19 mouse cellular contexts compared by ENCODE assay signal in the genomic region with DNA sequence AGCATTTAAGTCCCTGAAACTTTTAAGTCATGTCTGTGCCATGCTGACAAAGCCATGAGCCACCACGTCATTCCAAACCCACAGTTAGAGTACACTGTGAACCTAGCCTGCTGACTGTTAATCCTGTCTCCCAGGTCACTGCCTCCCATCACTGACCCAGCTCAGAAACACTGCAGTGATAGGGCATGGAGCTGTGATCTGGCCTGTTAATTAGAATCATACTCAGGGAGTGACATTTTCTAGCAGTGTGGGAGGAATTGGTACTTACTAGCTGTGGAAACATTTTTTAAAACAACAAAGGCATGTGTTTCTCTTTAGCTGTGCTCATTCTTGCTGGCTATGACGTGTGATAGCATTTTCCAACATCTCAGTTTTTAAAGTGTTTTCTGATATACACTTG. TPM values are rescaled to one million over a fixed set of nuclear protein-coding genes. Genes with fewer than 3 reads are reported as not detected.
DNase-seq lines count a peak whose midpoint lies in the region; ATAC-seq and TF ChIP-seq lines count a peak whose summit lies in the region.
"Had no signal": no experiment of that assay in that cellular context is flagged by ENCODE, and none has a peak within 500 bp of the region (broad histone marks: within the 10 kb centered on the region; RNA-seq: fewer than 3 reads in every experiment).

No protein-coding gene starts in this region.

- WGBS in heart, adult 2 months: 66% methylated on average over 2 of the region's 2 CpGs
- 51% methylated on average over 2 of the region's 2 CpGs for WGBS in kidney, embryonic 15.5 days
- 48% methylated on average over 2 of the region's 2 CpGs for WGBS in limb, embryonic 14.5 days

- ATAC-seq in kidney, embryonic 15.5 days (replicated peaks; ENCODE audit: low FRiP score): no peak
- no peak; the same call in 1 of the 2 replicates for ATAC-seq in limb, embryonic 14.5 days (ENCODE audit: low FRiP score, low read depth)
- ATAC-seq: forebrain, embryonic 13.5 days; midbrain, embryonic 13.5 days; Patski had no signal

- TF ChIP-seq POLR2A in heart, adult 2 months (IDR thresholded peaks at IDR 0.05; ENCODE audit: insufficient read depth, low read depth, low read length): no peak
- TF ChIP-seq POLR2A in cortical plate, adult 2 months (IDR thresholded peaks at IDR 0.05; ENCODE audit: extremely low read depth, insufficient read depth, low read length): no peak
- TF ChIP-seq POLR2A in limb, embryonic 14.5 days (IDR thresholded peaks at IDR 0.05; ENCODE audit: borderline replicate concordance, extremely low read depth, insufficient read depth, insufficient read length): no peak

- H3K4me2 ChIP-seq in kidney, embryonic 15.5 days: no peak overlapping the region
- H3K4me2 ChIP-seq in limb, embryonic 14.5 days (replicated peaks; ENCODE audit: low read depth, low read length, severe bottlenecking): no peak overlapping the region
- H3K4me2 ChIP-seq: forebrain, embryonic 13.5 days; hindbrain, embryonic 12.5 days; liver, embryonic 11.5 days; midbrain, embryonic 13.5 days; neural tube, embryonic 13.5 days; stomach, embryonic 15.5 days had no signal

- no peaks in the 10 kb centered on the region for H3K27me3 ChIP-seq in heart, adult 2 months (ENCODE audit: control insufficient read depth, insufficient read depth, low read length)
- H3K27me3 ChIP-seq in kidney, embryonic 15.5 days: no peaks in the 10 kb centered on the region
- H3K27me3 ChIP-seq in limb, embryonic 14.5 days (ENCODE audit: control insufficient read depth, insufficient read depth, low read length): no peaks in the 10 kb centered on the region
- H3K27me3 ChIP-seq: forebrain, embryonic 13.5 days; hindbrain, embryonic 12.5 days; midbrain, embryonic 13.5 days; neural tube, embryonic 13.5 days; Patski; stomach, embryonic 15.5 days had no signal

- TF ChIP-seq CTCF in heart, adult 2 months (IDR thresholded peaks at IDR 0.05): no peak
- no peak for TF ChIP-seq CTCF in cortical plate, adult 2 months (IDR thresholded peaks at IDR 0.05; ENCODE audit: extremely low read depth, insufficient read depth, low read length)

- H3K27ac ChIP-seq in heart, adult 2 months: peak overlapping the region; percentile 59
- H3K27ac ChIP-seq in kidney, embryonic 15.5 days: peak overlapping the region; percentile 28; the same call in 1 of the 2 replicates
- H3K27ac ChIP-seq in cortical plate, adult 2 months (ENCODE audit: insufficient read depth, low read length): peak overlapping the region; percentile 5; the same call in 1 of the 2 replicates
- H3K27ac ChIP-seq in limb, embryonic 14.5 days (replicated peaks; ENCODE audit: low read depth, low read length): 0 out of 2 replicates have a peak overlapping the region, but pooled peaks have one; percentile 6
- H3K27ac ChIP-seq: forebrain, embryonic 13.5 days; hindbrain, embryonic 12.5 days; midbrain, embryonic 13.5 days; neural tube, embryonic 13.5 days; stomach, embryonic 15.5 days had no signal

- DNase-seq in heart, adult 2 months: no peak
- DNase-seq in heart, postnatal 36 days: no peak
- no peak for DNase-seq in kidney, adult 18-20 months
- no peak for DNase-seq in limb, embryonic 14.5 days (ENCODE audit: low spot score)
- DNase-seq in c-Kit-positive CD71-positive TER-119-positive erythroid progenitor cells, embryonic 14.5 days (ENCODE audit: low spot score): no peak
- no peak for DNase-seq in frontal cortex, postnatal 10 days (ENCODE audit: low spot score in 2 of 2)
- DNase-seq: adrenal gland, adult 8-10 months; lung, adult 18-20 months; lung, postnatal 14 days; thymus, adult 18-20 months had no signal

- no peak overlapping the region for H3K4me3 ChIP-seq in heart, adult 2 months
- H3K4me3 ChIP-seq in kidney, embryonic 15.5 days (replicated peaks): no peak overlapping the region
- H3K4me3 ChIP-seq in cortical plate, adult 2 months (ENCODE audit: insufficient read depth, low read length): no peak overlapping the region
- no peak overlapping the region for H3K4me3 ChIP-seq in limb, embryonic 14.5 days (replicated peaks; ENCODE audit: low read length)
- H3K4me3 ChIP-seq: forebrain, embryonic 13.5 days; hindbrain, embryonic 12.5 days; midbrain, embryonic 13.5 days; neural tube, embryonic 13.5 days; stomach, embryonic 15.5 days had no signal

- intact Hi-C loops in heart, adult 2 months (cut with DNase I): no loop called here
- intact Hi-C loops in heart, postnatal 36 days (cut with DNase I): no loop called here

- peaks cover 15% of the 10 kb centered on the region for H3K36me3 ChIP-seq in heart, adult 2 months (ENCODE audit: control insufficient read depth, insufficient read depth, low read length)
- H3K36me3 ChIP-seq in kidney, embryonic 15.5 days: no peaks in the 10 kb centered on the region
- H3K36me3 ChIP-seq in limb, embryonic 14.5 days (ENCODE audit: control insufficient read depth, insufficient read depth, low read length): no peaks in the 10 kb centered on the region
- H3K36me3 ChIP-seq: hindbrain, embryonic 12.5 days; midbrain, embryonic 13.5 days; neural tube, embryonic 13.5 days; stomach, embryonic 15.5 days had no signal

- no peak for TF ChIP-seq EP300 in heart, adult 2 months (IDR thresholded peaks at IDR 0.05; ENCODE audit: insufficient read depth, low read depth, low read length)

- H3K4me1 ChIP-seq in heart, adult 2 months (ENCODE audit: control insufficient read depth, insufficient read depth, low read length): peaks cover 27% of the 10 kb centered on the region
- H3K4me1 ChIP-seq in kidney, embryonic 15.5 days: peaks cover 16% of the 10 kb centered on the region
- no peaks in the 10 kb centered on the region; the same call in 1 of the 2 replicates for H3K4me1 ChIP-seq in cortical plate, adult 2 months (ENCODE audit: control insufficient read depth, insufficient read depth, low read length)
- H3K4me1 ChIP-seq in limb, embryonic 14.5 days (ENCODE audit: control insufficient read depth, insufficient read depth, low read length): peaks cover 24% of the 10 kb centered on the region
- H3K4me1 ChIP-seq: stomach, embryonic 15.5 days had no signal

- H3K79me2 ChIP-seq in heart, adult 2 months (replicated peaks; ENCODE audit: control insufficient read depth, insufficient read depth, low read length): peaks cover 3% of the 10 kb centered on the region; the same call in 1 of the 2 replicates

- H3K9ac ChIP-seq in heart, adult 2 months (ENCODE audit: low read depth, low read length): no peak overlapping the region
- no peak overlapping the region for H3K9ac ChIP-seq in kidney, embryonic 15.5 days
- no peak overlapping the region for H3K9ac ChIP-seq in limb, embryonic 14.5 days (ENCODE audit: low read depth, low read length, severe bottlenecking)
- H3K9ac ChIP-seq: forebrain, embryonic 13.5 days; hindbrain, embryonic 12.5 days; midbrain, embryonic 13.5 days; neural tube, embryonic 13.5 days; stomach, embryonic 15.5 days had no signal

- no peaks in the 10 kb centered on the region for H3K9me3 ChIP-seq in kidney, embryonic 15.5 days (replicated peaks)
- H3K9me3 ChIP-seq in limb, embryonic 14.5 days (ENCODE audit: control insufficient read depth, low read length): no peaks in the 10 kb centered on the region
- H3K9me3 ChIP-seq: forebrain, embryonic 13.5 days; hindbrain, embryonic 12.5 days; midbrain, embryonic 13.5 days; neural tube, embryonic 13.5 days; stomach, embryonic 15.5 days had no signal

RNA-seq across cellular contexts. Expression of a gene that starts 35.4 kb away (rescaled TPM):
- total RNA-seq in heart, adult 2 months (2021): 10 to 100 TPM; 56.9 to 58.2 TPM
- polyA plus RNA-seq in heart, adult 2 months (2012; rRNA removed): 18.1 and 36.4 TPM in 2 replicates
- 10 to 100 TPM; 48.9 to 51.9 TPM for total RNA-seq in heart, postnatal 36 days (2021)
- 7.8 and 9.0 TPM in 2 replicates for polyA plus RNA-seq in kidney, embryonic 15.5 days (2015; fragmentation: Nextera tagmentation; extraction: Ambion mirVana)
- polyA plus RNA-seq in cortical plate, adult 2 months (2012; rRNA removed): 14.1 and 14.7 TPM in 2 replicates
- polyA plus RNA-seq in limb, embryonic 14.5 days (2012; rRNA removed): 42.5 and 43.3 TPM in 2 replicates
- polyA plus RNA-seq in limb, embryonic 14.5 days (2014; fragmentation: Nextera tagmentation; extraction: Ambion mirVana): 20.8 and 23.0 TPM in 2 replicates

Comparison
In these comparisons a context has a peak if more than half of its experiments do, and no peak if none do; other contexts are left out.
1. H3K27ac ChIP-seq: peak in every context shown above with its lines; median percentile 59 in heart, adult 2 months; 28 in kidney, embryonic 15.5 days; 6 in limb, embryonic 14.5 days; 5 in cortical plate, adult 2 months.